Mouse (Mus musculus) hindbrain, postnatal 0 days (tissue): ENCODE results near the gene Cep162. TPM values are rescaled to one million over a fixed set of nuclear protein-coding genes. Genes with fewer than 3 reads are reported as not detected.

ENCODE experiments used
- ATAC-seq: fragments of 200-750 bp; cut with Nextera tagmentation; 2 replicates; pipeline ENCODE4 v1.8.0; 2017; ENCODE audit warnings: mild to moderate bottlenecking, moderate TSS enrichment, moderate library complexity
- DNase-seq: peaks from one replicate; pipeline ENCODE4 v3.0.0-alpha.2; 2015; ENCODE audit warnings: low spot score
- H3K27ac ChIP-seq: fragments of 300-500 bp; sonication (generic); 2 replicates; pipeline ENCODE4 v1.5.1; 2014; ENCODE audit warnings: mild to moderate bottlenecking
- H3K27me3 ChIP-seq: fragments of 300-500 bp; sonication (generic); 2 replicates; pipeline ENCODE4 v1.6.1; 2014; ENCODE audit warnings: low read length, mixed read lengths; ENCODE audit not compliant: insufficient read depth
- H3K36me3 ChIP-seq: fragments of 300-500 bp; sonication (generic); 2 replicates; pipeline ENCODE4 v1.6.1; 2014; ENCODE audit warnings: low read length, mixed read lengths; ENCODE audit not compliant: insufficient read depth
- H3K4me1 ChIP-seq: fragments of 300-500 bp; sonication (generic); 2 replicates; pipeline ENCODE4 v1.6.1; 2014; ENCODE audit warnings: antibody characterized with exemption, low read length, mixed read lengths; ENCODE audit not compliant: insufficient read depth
- H3K4me2 ChIP-seq: fragments of 300-500 bp; sonication (generic); 2 replicates; pipeline ENCODE4 v1.6.1; 2014; ENCODE audit warnings: low read depth, mild to moderate bottlenecking, low read length, moderate library complexity, mixed read lengths
- H3K4me3 ChIP-seq: fragments of 300-500 bp; sonication (generic); 2 replicates; pipeline ENCODE4 v1.5.1; 2014; ENCODE audit warnings: low read length
- H3K9ac ChIP-seq: fragments of 300-500 bp; sonication (generic); replicated peaks from 2 replicates; pipeline ENCODE4 v1.6.1; 2014; ENCODE audit warnings: mild to moderate bottlenecking, low read length, moderate library complexity, mixed read lengths
- H3K9me3 ChIP-seq: fragments of 300-500 bp; sonication (generic); 2 replicates; pipeline ENCODE4 v1.6.1; 2016; ENCODE audit warnings: low read length, mixed read lengths
- CTCF ChIP-seq: IDR thresholded peaks from 2 replicates; pipeline ENCODE4 v1.5.1; 2016; ENCODE audit warnings: antibody characterized with exemption, control low read depth, low read depth
- WGBS: fragments of 180-500 bp; shearing (Covaris S2); extraction: QIAGEN DNeasy Blood & Tissue Kit; methylation state at CpG from one replicate; pipeline ENCODE4 v1.1.7; 2014; 5-methylcytosine and 5-hydroxymethylcytosine counted together
- polyA plus RNA-seq: library from polyadenylated mRNA; unstranded; fragments of >200 nt; fragmentation: Nextera tagmentation; extraction: Ambion mirVana; gene quantifications from 2 replicates; pipeline ENCODE4 v1.2.1, GENCODE M21; 2015
- total RNA-seq: library from RNA; depleted of rRNA; stranded (reverse); fragments of >200 nt; gene quantifications from 2 replicates; pipeline ENCODE4 v1.2.3, GENCODE M21; 2014; rRNA removed

The Cep162 gene
- total RNA-seq (4.5 and 5.4 TPM in 2 replicates), polyA plus RNA-seq (4.0 and 4.5 TPM in 2 replicates)

DNA sequence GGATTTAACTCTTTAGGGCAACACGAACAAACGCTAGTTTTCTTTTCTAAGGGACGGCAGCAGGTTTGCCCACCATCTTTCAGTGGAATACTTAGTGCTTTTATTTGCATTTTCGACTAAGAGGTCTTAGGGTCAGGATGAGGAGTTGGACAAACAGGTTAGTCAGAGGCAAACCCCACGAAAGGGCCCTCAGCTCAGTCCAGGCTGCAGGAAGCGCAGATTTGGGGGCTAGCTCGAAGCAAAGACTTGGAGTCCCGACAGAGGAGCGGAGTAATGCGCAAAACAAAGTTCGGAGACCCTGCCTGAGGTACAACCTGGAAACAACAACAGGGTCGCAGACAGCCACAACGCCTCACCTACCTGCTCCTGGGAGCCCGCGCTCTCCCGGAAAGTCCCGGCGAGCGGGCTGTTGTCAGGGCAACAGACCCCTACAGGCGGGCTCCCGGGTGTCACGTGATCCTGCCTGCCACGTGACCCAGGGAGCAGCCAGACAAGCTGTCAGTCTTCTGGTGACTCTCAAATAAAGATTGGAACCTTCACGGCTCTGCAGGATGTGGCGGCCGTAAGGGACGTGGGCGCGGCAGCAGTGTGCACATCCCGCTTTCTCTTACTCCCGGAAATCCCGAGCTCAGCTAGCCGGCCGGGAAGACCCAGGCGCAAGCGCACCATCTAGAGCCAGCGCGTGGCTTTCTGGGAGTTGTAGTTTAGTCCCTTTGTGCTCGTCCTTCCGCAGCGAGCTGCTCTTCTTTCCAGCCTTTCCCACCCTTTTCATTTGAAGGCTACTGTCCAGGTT is at the start of gene Cep162:
Gene Cep162 (minus strand): TSS at position 634 of the 793 bp plus-strand sequence.
- H3K27ac ChIP-seq, result peak within 1 kb of the TSS; percentile 72
- H3K36me3 ChIP-seq, result no peaks in the 10 kb centered on the region
- DNase-seq (peak; percentile 95), ATAC-seq (peak; percentile 99)
- no peaks in the 10 kb centered on the region for H3K9me3 ChIP-seq
- H3K4me1 ChIP-seq, result no peaks in the 10 kb centered on the region
- WGBS, result under 1% methylated on average over 41 of the region's 41 CpGs
- peak within 1 kb of the TSS; percentile 61 for H3K9ac ChIP-seq
- TF ChIP-seq CTCF, result no peak
- peak within 1 kb of the TSS; percentile 83 for H3K4me3 ChIP-seq
- peak within 1 kb of the TSS; percentile 74 for H3K4me2 ChIP-seq
- H3K27me3 ChIP-seq, result no peaks in the 10 kb centered on the region

DNA sequence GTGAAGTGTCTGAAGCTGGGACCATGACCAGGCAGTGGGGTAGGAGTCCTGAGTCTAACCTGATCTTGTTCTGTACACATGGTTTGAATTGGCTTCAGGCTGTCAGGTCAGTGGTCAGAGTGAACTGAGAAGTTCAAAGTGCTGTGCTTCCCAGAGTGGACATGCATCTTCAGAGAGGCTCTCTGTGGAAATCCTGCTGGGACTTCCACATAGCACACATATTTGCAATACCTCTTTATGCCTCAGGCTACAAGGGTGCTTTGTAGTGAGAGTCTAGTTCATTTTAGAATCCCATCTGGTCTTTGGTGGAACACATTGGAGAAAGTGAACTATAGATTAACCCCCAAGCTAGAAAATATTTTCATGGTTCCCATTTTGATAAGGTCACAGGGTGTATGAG is 47.9 kb upstream of the Cep162 start:
- H3K9ac ChIP-seq, result no peak overlapping the region
- ATAC-seq (no peak), DNase-seq (no peak)
- no peaks in the 10 kb centered on the region for H3K27me3 ChIP-seq
- no peak overlapping the region for H3K4me3 ChIP-seq
- H3K4me1 ChIP-seq, result no peaks in the 10 kb centered on the region
- no peaks in the 10 kb centered on the region for H3K36me3 ChIP-seq
- H3K27ac ChIP-seq, result no peak overlapping the region
- TF ChIP-seq CTCF, result no peak
- no peaks in the 10 kb centered on the region for H3K9me3 ChIP-seq
- no peak overlapping the region for H3K4me2 ChIP-seq

DNA sequence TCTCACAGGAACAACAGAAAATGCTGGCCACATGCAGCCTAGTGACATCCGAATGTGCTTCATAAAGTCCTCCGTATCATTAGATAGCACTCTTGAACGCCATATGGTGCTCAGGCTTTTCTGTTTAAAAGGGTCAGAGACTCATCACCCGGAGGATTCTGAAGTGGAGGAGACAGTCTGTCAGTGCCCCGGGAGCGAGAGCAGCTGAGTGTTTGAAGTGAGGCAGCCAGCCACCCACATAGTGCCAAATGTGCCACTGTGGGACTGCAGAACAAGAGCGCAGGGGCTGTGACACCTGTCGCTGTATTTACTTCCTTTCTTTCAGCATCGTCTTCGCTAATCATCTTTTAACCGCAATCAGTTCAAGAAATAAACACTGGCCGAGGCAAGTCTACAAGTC is 43.6 kb upstream of the Cep162 start:
- peak; percentile 76 for DNase-seq
- no peaks in the 10 kb centered on the region for H3K9me3 ChIP-seq
- no peak for TF ChIP-seq CTCF
- H3K9ac ChIP-seq, result no peak overlapping the region
- no peaks in the 10 kb centered on the region for H3K27me3 ChIP-seq
- H3K4me1 ChIP-seq, result 0 out of 2 replicates have a peak, but pooled peaks cover 4% of the 10 kb centered on the region
- H3K4me2 ChIP-seq, result 0 out of 2 replicates have a peak overlapping the region, but pooled peaks have one; percentile 2
- WGBS, result 47% methylated on average over 12 of the region's 12 CpGs
- H3K27ac ChIP-seq, result no peak overlapping the region
- no peaks in the 10 kb centered on the region for H3K36me3 ChIP-seq
- H3K4me3 ChIP-seq, result no peak overlapping the region
- ATAC-seq, result peak; percentile 92

DNA sequence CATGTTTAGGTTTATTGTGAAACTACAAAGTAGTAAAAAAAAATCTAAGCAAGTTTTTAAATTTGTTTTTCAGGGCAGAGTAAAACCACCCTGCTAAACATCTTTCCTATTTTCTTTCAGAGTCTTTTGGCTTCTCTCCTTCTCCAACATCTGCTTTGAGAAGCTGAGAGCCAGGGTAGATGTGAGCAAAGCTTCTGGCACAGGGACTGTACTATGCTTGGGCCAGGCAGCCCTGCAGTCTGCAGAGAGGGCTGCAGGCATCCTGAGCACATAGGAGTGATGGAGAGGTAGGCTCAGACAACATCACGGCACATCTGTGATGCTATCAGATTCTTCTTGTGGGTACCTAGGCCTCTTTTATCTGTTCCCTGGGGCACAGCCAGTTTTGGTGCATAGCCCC is 42.2 kb upstream of the Cep162 start:
- Histone ChIP-seq H3K4me1 (0 out of 2 replicates have a peak, but pooled peaks cover 4% of the 10 kb centered on the region), H3K4me2 (no peak overlapping the region), H3K27me3 (no peaks in the 10 kb centered on the region), H3K4me3 (no peak overlapping the region), H3K36me3 (no peaks in the 10 kb centered on the region), H3K9me3 (no peaks in the 10 kb centered on the region), H3K9ac (no peak overlapping the region), H3K27ac (no peak overlapping the region)
- ATAC-seq, result peak; percentile 43; the same call in 1 of the 2 replicates
- 75% methylated on average over 1 of the region's 1 CpGs for WGBS
- no peak for TF ChIP-seq CTCF
- DNase-seq, result peak; percentile 12

DNA sequence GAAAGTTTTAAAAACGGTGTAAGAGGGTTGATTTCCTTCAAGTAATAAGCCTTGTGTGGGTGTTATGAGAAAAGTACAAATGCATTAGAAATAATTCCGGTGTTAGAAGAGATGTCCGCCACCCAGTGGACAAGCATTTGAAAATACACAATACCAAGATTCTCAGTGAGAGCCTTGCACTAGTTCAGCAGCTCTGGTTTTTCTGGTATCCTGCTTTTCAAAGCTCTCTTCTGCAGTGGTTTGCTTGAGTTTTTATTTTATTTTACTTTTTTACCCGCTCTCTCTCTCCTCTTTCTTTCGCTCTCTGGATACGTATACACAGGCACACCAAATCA is 327 bp upstream of the Cep162 start:
- no peak for DNase-seq
- Histone ChIP-seq H3K9me3 (no peaks in the 10 kb centered on the region), H3K27ac (peak overlapping the region; percentile 72), H3K4me2 (peak overlapping the region; percentile 74), H3K4me1 (no peaks in the 10 kb centered on the region), H3K36me3 (no peaks in the 10 kb centered on the region), H3K4me3 (peak overlapping the region; percentile 83), H3K9ac (peak overlapping the region; percentile 61), H3K27me3 (no peaks in the 10 kb centered on the region)
- whole genome bisulfite sequencing, result 17% methylated on average over 6 of the region's 6 CpGs
- TF ChIP-seq CTCF, result peak; percentile 68
- peak; percentile 86 for ATAC-seq

DNA sequence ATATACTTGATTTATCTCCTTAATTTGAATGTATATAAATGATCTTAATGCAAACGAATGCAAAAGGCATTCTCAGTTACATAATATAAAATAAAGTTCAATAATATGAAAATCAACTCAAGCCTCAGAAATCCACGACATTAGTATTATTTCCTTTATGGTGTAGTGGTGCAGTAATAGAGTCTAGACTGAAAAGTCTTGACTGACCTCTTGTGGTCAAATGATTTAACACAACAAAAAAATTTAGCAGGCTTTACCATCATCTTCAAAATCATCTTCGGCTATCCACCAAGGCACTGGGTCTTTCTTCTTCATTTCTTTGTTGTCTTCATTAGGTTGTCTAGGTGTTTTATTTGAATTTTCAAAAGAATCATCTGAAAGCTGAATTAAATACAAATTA is 7.2 kb downstream of the Cep162 start:
- no peak overlapping the region for H3K27ac ChIP-seq
- peak; percentile 68 for TF ChIP-seq CTCF
- no peaks in the 10 kb centered on the region for H3K9me3 ChIP-seq
- H3K4me2 ChIP-seq, result no peak overlapping the region
- peaks cover 16% of the 10 kb centered on the region for H3K36me3 ChIP-seq
- H3K27me3 ChIP-seq, result no peaks in the 10 kb centered on the region
- DNase-seq, result peak; percentile 63
- ATAC-seq, result peak; percentile 62; the same call in 1 of the 2 replicates
- no peak overlapping the region for H3K4me3 ChIP-seq
- no peak overlapping the region for H3K9ac ChIP-seq
- WGBS, result 39% methylated on average over 3 of the region's 3 CpGs
- H3K4me1 ChIP-seq, result no peaks in the 10 kb centered on the region

DNA sequence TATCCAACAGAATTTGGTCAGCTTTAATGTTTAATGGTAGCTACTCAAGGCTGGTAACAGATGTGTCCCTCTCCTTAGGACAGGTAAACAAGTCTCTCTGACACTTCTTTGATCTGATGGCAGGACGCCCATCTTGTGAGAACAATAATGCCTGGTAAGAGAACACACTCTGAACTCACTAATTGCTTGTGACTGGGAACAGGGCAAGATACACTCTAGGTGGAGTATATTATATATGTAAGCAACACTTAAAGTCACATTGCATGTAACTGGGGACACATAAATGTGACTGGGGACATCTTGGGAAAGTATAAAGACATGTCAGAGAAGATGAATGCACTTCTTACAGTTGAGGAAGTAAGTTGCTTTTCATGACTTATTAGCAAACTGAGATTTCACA is 7.7 kb downstream of the Cep162 start:
- ATAC-seq (no peak), DNase-seq (no peak)
- 83% methylated on average over 1 of the region's 1 CpGs for WGBS
- H3K4me1 ChIP-seq, result no peaks in the 10 kb centered on the region
- peaks cover 17% of the 10 kb centered on the region for H3K36me3 ChIP-seq
- no peak overlapping the region for H3K4me2 ChIP-seq
- no peak overlapping the region for H3K27ac ChIP-seq
- H3K9me3 ChIP-seq, result no peaks in the 10 kb centered on the region
- no peak overlapping the region for H3K9ac ChIP-seq
- no peak overlapping the region for H3K4me3 ChIP-seq
- no peak for TF ChIP-seq CTCF
- no peaks in the 10 kb centered on the region for H3K27me3 ChIP-seq
